Mouse (Mus musculus) neural tube, postnatal 0 days (tissue): Measurements from ENCODE around the gene Pde1a. TPM values are rescaled to one million over a fixed set of nuclear protein-coding genes. Genes with fewer than 3 reads are reported as not detected.

ENCODE experiments used
- polyA plus RNA-seq: library from polyadenylated mRNA; unstranded; fragments of >200 nt; fragmentation: Nextera tagmentation; extraction: Ambion mirVana; gene quantifications from 2 replicates; pipeline ENCODE4 v1.2.1, GENCODE M21; 2015

Pde1a gene
- 16.4 and 20.1 TPM in 2 replicates for polyA plus RNA-seq

DNA sequence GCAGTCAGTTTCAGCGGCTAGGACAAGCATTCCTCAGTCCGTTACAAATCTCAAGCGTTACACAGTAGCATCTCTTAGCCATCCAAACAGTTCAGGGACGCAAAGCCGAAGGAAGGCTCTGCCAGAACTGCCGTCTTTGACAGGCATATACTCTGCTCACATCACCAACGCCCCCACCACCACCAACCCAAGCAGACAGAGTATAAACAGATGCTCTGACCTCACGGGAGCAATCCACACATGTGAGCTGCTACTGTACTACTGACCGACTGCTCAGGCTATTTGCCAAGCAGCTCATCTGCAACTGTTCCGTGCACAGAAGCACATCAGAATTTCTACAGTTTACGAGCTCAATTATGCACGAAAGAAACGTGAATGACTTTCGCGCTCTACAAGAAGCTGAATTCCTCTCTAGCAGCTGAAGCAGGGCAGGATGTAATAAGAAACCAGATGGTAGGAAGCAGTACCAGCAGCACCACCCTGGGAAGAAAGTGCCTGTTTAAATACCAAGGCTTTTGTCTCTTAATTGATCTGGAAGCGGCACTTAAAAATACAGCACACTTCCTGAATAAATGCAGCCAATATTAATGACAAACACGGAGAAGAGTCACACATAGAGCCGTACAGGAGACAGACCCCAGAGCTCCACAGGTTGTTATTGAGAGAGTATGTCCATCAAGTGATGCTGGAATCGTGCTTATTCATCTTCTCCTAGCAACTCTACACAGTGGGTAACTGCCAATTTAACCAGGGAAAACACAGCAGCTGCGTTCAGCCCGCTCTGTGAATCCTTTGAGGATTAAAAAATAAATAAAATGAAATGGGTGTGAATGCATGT lies at the start of gene Pde1a:
Pde1a (minus strand) TSS at position 598 of the 838 bp plus-strand sequence.

Other genes with a start within 250 kb of the Pde1a start
- not detected in 2 replicates for gene Prdx6b, start 163.0 kb upstream of the Pde1a start, polyA plus RNA-seq
- 56.0 and 58.2 TPM in 2 replicates for gene Dnajc10, start 186.0 kb upstream of the Pde1a start, polyA plus RNA-seq